Mouse (Mus musculus) MEL (cell line): ENCODE data around the gene Mthfd1l.

Experiments used
- CTCF ChIP-seq, 3 experiments: IDR thresholded peaks in 2 of 3; conservative IDR thresholded peaks in 1 of 3; 2 replicates each; pipeline ENCODE4 v1.5.1; 2011 to 2012; ENCODE audit warnings: low read length in 3 of 3, low read depth in 2 of 3, mild to moderate bottlenecking in 2 of 3, improper control_type of control experiment in 1 of 3, inconsistent platforms in 1 of 3, mixed read lengths in 1 of 3, moderate library complexity in 1 of 3; ENCODE audit not compliant: control insufficient read depth in 1 of 3, insufficient read depth in 1 of 3, poor library complexity in 1 of 3, severe bottlenecking in 1 of 3
- EP300 ChIP-seq, 2 experiments: IDR thresholded peaks; 2 replicates each; pipeline ENCODE4 v1.6.1; 2011; ENCODE audit warnings: improper control_type of control experiment in 2 of 2, low read length in 2 of 2, low read depth in 1 of 2, mild to moderate bottlenecking in 1 of 2
- MAX ChIP-seq: IDR thresholded peaks from 2 replicates; pipeline ENCODE4 v1.6.1; 2011; ENCODE audit warnings: low read length, improper control_type of control experiment
- POLR2A ChIP-seq, 2 experiments: IDR thresholded peaks; 2 replicates each; pipeline ENCODE4 v1.6.1; 2011 to 2012; ENCODE audit warnings: low read length in 2 of 2, mild to moderate bottlenecking in 2 of 2, control low read depth in 1 of 2, improper control_type of control experiment in 1 of 2, low read depth in 1 of 2, moderate library complexity in 1 of 2; ENCODE audit not compliant: control insufficient read depth in 1 of 2, insufficient read depth in 1 of 2, poor library complexity in 1 of 2
- RCOR1 ChIP-seq: IDR thresholded peaks from 2 replicates; pipeline ENCODE4 v1.6.1; 2012; ENCODE audit warnings: low read depth, mild to moderate bottlenecking, inconsistent platforms, low read length, improper control_type of control experiment
- UBTF ChIP-seq: IDR thresholded peaks from 2 replicates; pipeline ENCODE4 v1.6.1; 2012; ENCODE audit warnings: low read depth, mild to moderate bottlenecking, inconsistent platforms, low read length, improper control_type of control experiment, moderate library complexity, borderline replicate concordance; ENCODE audit not compliant: insufficient read depth
- USF1 ChIP-seq: IDR thresholded peaks from 2 replicates; pipeline ENCODE4 v1.6.1; 2014; ENCODE audit warnings: low read depth, mild to moderate bottlenecking, inconsistent platforms, low read length, improper control_type of control experiment, moderate library complexity

GRCm38 (mm10) chr10:4063537-4063936, 90.6 kb downstream of the Mthfd1l start:
- TF ChIP-seq EP300 (IDR thresholded peaks at IDR 0.05; ENCODE audit: low read depth in 1 of 2, low read length in 2 of 2) (no peak), RCOR1 (no peak), USF1 (no peak), POLR2A (IDR thresholded peaks at IDR 0.05; ENCODE audit: control insufficient read depth in 1 of 2, insufficient read depth in 1 of 2, low read depth in 1 of 2, low read length in 2 of 2, poor library complexity in 1 of 2) (no peak), UBTF (no peak), MAX (no peak), CTCF (IDR thresholded peaks at IDR 0.05 in 2 of 3, conservative IDR thresholded peaks at IDR 0.05 in 1 of 3; ENCODE audit: control insufficient read depth in 1 of 3, insufficient read depth in 1 of 3, low read depth in 2 of 3, low read length in 3 of 3, poor library complexity in 1 of 3, severe bottlenecking in 1 of 3) (no peak)
